Mouse (Mus musculus): Measurements from ENCODE around the gene Wdr78. TPM values are rescaled to one million over a fixed set of nuclear protein-coding genes. Genes with fewer than 3 reads are reported as not detected.

The Wdr78 gene
- 1.4 and 2.2 TPM in 2 replicates for polyA plus RNA-seq (2012; rRNA removed; ENCODE audit: low replicate concordance)

DNA sequence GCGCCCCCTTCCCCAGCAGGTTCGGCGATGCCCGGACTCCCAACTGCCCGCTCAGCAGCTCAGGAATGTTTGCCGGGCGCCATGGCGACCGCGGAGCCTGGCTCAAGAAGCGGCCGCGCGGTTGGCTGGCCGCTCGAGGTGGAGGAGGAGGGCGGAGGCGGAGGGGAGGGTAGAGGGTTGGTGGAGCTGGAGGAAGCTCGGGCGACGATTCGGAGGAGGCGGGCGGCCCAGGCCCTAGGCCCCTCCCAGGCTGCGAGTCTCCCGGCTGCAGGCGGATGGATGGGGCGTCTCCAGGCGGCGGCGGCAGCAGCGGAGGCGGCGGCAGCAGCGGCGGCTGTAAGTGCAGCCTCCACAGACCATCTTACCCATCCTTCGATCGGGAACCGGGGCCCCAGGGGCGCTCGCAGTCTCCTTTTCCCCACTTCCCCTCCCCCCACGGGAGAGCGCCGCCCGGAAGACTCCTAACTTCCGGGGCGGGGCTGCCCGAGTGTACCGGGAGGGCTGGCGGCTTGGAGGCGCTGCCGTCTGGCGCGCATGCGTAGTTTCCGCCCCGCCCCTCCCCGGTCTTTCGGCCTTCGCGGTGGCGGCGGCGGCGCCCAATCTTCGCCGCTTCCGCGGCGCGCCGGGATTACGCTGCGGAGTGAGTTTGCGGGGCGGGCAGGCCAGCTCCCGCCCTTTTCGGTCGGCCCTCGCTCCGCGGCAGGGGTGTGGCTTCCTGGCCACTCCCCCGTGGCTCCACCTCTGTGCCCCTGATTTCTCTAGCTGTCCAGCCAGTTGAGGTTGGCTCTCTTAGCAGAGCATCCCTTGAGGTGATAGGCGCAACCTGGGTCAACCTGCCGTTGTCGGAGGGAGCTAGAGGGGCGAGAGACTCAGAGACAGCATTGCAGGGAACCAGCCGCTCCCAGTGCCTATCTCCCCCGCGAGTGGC is at the start of gene Wdr78, which contains the start of gene Mier1:
Gene Wdr78, minus strand, starts transcription at position 372 of the 928 bp plus-strand sequence.
Gene Mier1, plus strand, starts transcription at position 207 of the 928 bp plus-strand sequence.

DNA sequence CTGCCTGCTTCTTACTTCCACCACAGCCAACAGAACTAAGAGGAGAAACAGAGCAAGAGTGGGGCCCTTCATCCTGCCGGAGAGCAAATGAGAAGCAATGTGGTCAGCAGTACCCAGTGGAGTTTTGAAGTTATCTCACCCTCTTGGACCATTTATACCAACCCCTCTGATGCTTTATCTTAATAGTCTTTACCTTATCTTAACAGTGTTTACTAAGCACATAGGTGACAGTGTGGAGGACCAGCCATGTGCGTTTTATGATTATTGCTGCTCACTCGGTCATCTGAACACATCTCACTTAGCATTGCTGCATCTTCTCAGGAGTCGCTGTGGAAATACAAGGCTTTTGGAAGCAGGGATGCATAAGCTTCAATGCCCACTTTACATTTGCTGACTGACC is 87.7 kb downstream of the Wdr78 start, which contains the start of gene Insl5:
Gene Insl5, minus strand, starts transcription at position 222 of the 400 bp plus-strand sequence.

Other genes with a start within 250 kb of the Wdr78 start
- not detected in 2 replicates for gene Tctex1d1, start 135.9 kb downstream of the Wdr78 start, polyA plus RNA-seq (2012; rRNA removed; ENCODE audit: low replicate concordance)
- gene Insl5, start 87.7 kb downstream of the Wdr78 start, polyA plus RNA-seq (2012; rRNA removed; ENCODE audit: low replicate concordance): not detected in 2 replicates
- gene Mier1, start 165 bp downstream of the Wdr78 start, polyA plus RNA-seq (2012; rRNA removed; ENCODE audit: low replicate concordance): 10.5 and 12.9 TPM in 2 replicates
- gene Slc35d1, start 100.6 kb upstream of the Wdr78 start, polyA plus RNA-seq (2012; rRNA removed; ENCODE audit: low replicate concordance): 3.3 and 5.5 TPM in 2 replicates
- not detected in 2 replicates for gene 4921539E11Rik, start 176.3 kb upstream of the Wdr78 start, polyA plus RNA-seq (2012; rRNA removed; ENCODE audit: low replicate concordance)
- gene Oma1, start 199.3 kb upstream of the Wdr78 start, polyA plus RNA-seq (2012; rRNA removed; ENCODE audit: low replicate concordance): 10.4 and 12.3 TPM in 2 replicates

Measured in subcutaneous adipose tissue, adult 2 months (tissue).